ENCODE assay signal across 16 mouse cellular contexts in genomic region chr9:27658001-27658400, GRCm38 (mm10).
A peak's percentile ranks its signal among the peaks of the same experiment; 100 is the strongest.
DNase-seq lines count a peak whose midpoint lies in the region.
"Had no signal": no experiment of that assay in that cellular context is flagged by ENCODE, and none has a peak within 500 bp of the region (broad histone marks: within the 10 kb centered on the region; RNA-seq: fewer than 3 reads in every experiment).

No protein-coding gene starts in this region.

- peak; percentile 56 to 64 for DNase-seq in cerebellum, postnatal 10 days
- DNase-seq in cerebellum, postnatal 4 days (ENCODE audit: low spot score in 2 of 2), result no peak
- DNase-seq in cerebellum, postnatal 14 days, result peak; percentile 49 to 55
- no peak for DNase-seq in cerebellum, adult 11 months
- peak; percentile 12 to 49 for DNase-seq in cerebellum, postnatal 25 days
- DNase-seq in cerebellum, adult 8-10 months, result no peak
- DNase-seq in cerebellum, postnatal 36 days, result peak; percentile 4 to 7
- DNase-seq in cerebellum, adult 18-20 months, result no peak
- DNase-seq: adrenal gland, adult 2 months; adrenal gland, adult 8-10 months; adrenal gland, postnatal 10 days; adrenal gland, postnatal 14 days; adrenal gland, postnatal 25 days; adrenal gland, postnatal 36 days; B cell, adult 2 months; cerebellum, adult 11-12 months had no signal

Comparison
In these comparisons a context has a peak if more than half of its experiments do, and no peak if none do; other contexts are left out.
1. DNase-seq: peak in cerebellum, postnatal 10 days (2 of 2), cerebellum, postnatal 14 days (2 of 2), cerebellum, postnatal 25 days (2 of 2) and cerebellum, postnatal 36 days (2 of 2); none in cerebellum, postnatal 4 days (0 of 2), cerebellum, adult 11 months (single experiment), cerebellum, adult 8-10 months (single experiment) and cerebellum, adult 18-20 months (0 of 2).